Mouse (Mus musculus) right cerebral cortex, adult 18-20 months (tissue): ENCODE data around the gene Fcna.
A peak's percentile ranks its signal among the peaks of the same experiment; 100 is the strongest.

Source experiments
- DNase-seq: peaks from one replicate; pipeline ENCODE4 v3.0.0; 2022; ENCODE audit warnings: mixed read lengths

Gene Fcna

DNA sequence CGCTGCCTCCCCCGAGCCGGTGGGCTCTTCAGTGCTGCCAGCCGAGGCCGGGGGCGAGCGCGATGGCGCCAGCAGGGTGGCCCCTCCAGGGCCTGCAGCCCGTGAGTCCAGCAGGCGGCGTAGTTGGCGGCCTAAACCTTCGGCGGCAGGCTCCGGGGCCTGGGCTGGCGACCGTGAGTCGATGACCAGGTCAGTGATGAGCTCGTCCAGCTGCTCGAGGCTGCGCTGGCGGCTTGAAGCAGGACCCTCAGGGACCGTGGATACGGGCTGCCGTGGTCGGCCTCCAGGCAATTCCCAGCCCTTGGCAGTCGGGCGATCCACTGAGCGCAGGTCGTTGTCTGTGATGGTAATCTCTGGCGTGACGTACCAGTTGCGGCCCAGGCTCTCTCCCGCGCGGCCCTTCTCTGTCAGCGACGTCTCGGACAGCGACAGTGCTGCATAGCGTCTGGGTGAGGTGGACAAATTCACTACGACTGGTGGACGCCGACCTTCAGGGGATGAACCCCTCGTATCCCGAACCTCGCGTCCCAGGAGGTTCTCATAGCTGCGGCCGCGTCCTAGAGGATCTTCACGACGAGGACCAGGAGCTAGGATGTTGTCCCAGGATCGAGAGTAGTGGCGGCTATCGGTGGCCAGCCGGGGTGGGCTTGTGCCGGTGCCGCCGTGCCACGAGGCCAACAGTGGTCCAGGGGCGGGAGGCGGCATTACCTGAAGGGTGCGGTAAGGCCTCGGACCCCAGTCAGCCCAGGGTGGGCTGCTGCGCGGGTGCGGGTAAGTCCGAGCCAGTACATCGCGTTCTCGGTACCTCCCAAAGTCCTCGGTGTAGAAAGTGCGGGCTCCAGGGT is 49.7 kb downstream of the Fcna start:
- DNase-seq, result no peak

DNA sequence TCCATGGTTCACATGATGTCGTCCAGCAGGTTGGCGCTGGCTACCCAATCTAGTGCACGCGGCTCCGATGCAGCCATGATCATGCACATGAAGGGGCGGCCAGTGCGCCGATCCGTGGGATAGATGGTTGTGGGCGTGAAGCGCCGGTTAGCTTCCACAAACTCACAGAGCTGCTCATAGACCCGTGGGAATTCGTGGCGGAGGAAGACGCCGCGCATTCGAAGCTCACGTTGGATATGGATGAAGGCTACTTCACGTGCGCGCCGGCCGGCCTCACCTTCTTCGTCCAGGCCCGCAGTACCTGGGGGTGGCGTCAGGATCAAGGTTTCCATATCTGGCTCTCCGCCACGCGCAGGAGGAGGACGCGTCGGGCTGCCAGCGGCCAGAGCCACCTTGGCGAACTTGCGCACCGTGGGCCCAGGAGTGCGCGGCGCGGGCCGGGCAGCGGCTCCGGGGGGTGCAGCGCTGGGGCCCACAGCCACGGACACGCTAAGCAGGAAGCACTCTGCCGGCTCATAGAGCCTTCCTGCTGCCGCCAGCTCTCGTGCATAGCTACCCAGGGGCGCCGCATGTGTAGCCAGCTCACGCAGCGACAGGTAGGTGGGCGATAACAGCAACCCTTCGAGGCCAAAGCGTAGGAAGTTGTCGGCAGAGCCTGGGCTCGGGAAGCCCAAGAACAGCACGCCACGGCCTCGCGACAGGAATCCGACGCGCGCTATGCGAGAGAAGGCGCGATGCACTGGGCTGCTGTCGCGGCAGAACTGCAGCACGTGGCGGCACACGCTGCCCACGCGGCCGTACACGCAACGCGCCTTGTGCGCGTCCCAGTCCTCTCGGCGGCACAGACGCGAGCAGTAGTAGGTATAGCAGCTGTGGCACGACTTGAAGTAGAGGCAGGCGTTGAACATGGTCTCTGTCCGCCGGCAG is 50.6 kb downstream of the Fcna start:
- peak; percentile 56 for DNase-seq

DNA sequence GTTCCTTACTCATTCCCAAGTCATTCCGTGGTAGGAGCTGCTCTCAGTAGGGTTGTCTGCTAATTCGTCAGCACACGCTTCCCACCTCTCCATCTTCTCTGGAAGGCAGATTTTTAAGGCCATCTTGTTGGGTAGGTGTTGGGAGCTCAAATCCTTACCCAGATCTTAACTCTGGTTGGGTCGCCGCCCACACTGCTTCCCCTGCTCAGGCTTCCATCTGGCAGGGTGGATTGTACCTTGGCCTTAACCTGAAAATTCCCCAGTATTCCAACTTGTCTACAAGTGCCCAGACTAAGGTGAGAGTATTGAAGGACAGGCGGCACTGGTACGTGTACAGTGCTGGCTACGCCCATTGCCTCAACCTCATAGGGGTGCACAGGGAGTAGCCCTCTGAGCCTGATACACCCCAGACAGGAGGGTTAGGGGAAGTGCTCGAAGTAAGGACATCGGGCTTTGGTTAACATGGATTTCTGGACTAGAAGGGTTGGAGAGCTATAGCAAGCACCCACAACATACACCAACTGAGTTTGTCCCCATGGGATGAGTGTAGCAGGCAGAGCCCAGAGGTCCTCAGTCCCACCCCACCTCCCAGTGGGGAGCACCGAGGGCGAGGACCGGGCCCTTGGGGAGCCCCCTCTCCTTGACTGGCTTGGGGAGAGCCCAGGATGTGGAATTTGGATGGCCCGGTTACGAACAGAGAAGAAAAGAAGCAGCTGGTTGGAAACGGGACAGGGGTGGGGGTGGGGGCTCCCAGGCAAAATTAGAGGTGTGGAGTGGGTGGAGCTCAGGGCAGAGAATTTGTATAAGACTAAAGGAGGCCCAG is 51.6 kb downstream of the Fcna start:
- peak; percentile 69 for DNase-seq

DNA sequence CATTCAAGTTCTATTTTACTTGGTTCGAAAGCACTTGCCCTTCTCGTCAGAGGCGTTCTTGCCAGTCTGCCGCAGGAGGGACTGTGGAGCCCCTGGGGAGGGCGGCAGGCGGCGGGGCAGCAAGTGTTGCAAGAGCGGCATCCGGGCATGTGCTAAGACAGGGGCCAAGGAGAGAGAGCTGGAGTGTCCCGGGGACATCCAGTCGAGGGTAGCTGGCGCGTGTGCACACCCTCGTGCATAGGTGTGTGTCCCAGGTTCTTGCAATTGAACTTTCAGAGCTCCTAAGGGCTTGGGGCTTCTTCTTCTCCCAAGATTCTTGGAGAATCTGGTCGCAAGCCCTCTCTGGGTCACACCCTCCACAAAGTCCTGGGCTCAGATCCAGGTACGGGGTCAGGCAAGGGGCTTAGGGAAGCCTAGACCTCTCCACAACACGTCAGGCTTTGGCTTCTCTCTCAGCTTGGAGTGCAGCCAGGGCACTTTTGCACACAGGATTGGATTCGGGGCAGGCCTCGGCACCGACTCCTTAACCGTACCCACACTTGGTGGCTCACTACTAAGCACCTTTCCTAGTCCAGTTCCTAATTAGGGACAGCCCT is 52.3 kb downstream of the Fcna start:
- DNase-seq, result no peak
